Mouse (Mus musculus) frontal cortex, postnatal 25 days (tissue): ENCODE results near the gene AF067061.
"Not testable (repeated sequence)": the region's sequence is repeated elsewhere in the genome, so short reads cannot be mapped to it uniquely, and the experiment has no call there.

Source experiments
- DNase-seq, 2 experiments: peaks; one replicate each; pipeline ENCODE4 v3.0.0; 2022; ENCODE audit warnings: low spot score in 2 of 2

The AF067061 gene

DNA sequence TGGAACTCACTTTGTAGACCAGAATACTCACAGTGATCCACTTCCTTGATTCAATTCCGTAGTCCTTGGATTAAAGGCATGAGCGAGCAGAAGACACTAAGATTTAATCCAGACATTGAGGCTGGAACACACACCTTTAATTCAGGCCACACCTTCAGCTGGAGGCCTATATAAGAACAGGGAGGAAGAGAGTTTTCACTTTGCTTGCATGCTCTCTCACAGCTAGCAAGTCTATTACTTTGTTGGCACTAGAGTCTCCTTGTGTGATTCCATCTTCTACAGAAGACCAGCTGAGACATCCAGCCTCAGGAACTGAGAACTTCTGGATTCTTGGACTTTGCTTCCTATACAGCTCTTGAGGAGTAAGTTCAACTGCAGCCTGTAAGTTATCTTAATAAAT lies at the start of gene AF067061:
Gene AF067061, plus strand, starts transcription at position 245 of the 400 bp plus-strand sequence.
- not testable (repeated sequence) for DNase-seq

DNA sequence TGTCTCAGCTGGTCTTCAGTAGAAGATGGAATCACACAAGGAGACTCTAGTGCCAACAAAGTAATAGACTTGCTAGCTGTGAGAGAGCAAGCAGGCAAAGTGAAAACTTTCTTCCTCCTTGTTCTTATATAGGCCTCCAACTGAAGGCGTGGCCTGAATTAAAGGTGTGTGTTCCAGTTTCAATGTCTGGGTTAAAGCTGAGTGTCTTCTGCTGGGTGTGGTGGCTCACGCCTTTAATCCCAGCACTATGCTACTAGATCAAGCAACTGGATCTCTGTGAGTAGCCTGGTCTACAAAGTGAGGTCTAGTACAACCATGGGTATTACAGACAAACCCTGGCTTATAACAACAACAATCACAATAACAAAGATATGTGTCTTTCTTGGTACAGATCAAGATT lies 47.1 kb upstream of the AF067061 start, which contains the start of gene Gm21762:
Gene Gm21762, minus strand, starts transcription at position 101 of the 400 bp plus-strand sequence.
- DNase-seq: not testable (repeated sequence)

GRCm38 (mm10) chr13:120220922-120221321 lies 42.0 kb upstream of the AF067061 start:
- DNase-seq: not testable (repeated sequence)

DNA sequence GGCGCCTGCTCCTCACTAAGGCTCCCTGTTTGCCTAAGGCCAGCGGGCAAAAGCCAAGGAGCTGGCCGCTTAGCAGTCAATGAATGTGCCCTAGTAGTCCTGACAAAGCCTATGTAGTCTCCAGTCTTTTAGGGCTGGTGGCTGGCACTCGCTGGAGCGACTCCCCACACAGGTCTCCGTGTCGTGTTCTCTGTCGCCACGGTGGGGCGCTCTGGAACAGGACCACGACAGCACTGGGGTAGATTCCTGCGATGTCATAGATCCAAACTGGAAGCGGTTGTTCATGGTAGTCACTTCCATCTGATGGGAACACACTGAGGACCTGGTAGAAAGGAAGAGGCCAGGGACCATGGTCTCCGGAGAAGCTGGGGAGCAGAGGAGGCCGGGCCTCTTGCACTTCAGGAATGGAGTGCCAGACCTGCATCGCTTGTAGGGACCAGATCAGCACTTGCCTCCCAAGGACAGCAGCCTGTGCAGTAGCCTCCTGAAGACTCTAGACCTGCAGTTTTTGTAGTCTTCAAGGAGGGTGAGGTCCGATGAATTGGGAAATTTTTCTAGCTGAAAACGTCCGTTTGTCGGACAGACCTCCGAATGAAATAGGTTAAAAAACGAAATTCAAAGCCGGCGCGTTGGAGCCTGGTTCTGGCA lies 39.8 kb upstream of the AF067061 start:
- DNase-seq: not testable (repeated sequence)

GRCm38 (mm10) chr13:120231798-120232197 lies 31.1 kb upstream of the AF067061 start:
- not testable (repeated sequence) for DNase-seq

- not testable (repeated sequence) for DNase-seq
These were observed 30.4 kb upstream of the AF067061 start for GRCm38 (mm10) chr13:120232447-120233049.

DNA sequence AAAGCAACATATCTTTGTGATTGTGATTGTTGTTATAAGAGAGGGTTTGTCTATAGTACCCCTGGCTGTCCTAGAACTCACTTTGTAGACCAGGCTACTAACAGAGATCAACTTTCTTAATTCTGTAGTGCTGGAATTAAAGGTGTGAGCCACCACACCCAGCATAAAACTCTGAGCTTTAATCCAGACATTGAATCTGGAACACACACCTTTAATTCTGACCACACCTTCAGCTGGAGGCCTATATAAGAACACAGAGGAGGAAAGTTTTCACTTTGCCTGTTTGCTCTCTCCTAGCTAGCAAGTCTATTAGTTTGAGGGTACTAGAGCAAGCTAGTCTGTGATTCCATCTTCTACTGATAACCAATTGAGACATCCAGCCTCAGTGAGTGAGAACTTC lies 24.1 kb upstream of the AF067061 start, which contains the start of gene Gm21731:
Gene Gm21731, plus strand, starts transcription at position 301 of the 400 bp plus-strand sequence.
- not testable (repeated sequence) for DNase-seq

- not testable (repeated sequence) for DNase-seq
These were observed 11.5 kb upstream of the AF067061 start for GRCm38 (mm10) chr13:120251208-120251924.

DNA sequence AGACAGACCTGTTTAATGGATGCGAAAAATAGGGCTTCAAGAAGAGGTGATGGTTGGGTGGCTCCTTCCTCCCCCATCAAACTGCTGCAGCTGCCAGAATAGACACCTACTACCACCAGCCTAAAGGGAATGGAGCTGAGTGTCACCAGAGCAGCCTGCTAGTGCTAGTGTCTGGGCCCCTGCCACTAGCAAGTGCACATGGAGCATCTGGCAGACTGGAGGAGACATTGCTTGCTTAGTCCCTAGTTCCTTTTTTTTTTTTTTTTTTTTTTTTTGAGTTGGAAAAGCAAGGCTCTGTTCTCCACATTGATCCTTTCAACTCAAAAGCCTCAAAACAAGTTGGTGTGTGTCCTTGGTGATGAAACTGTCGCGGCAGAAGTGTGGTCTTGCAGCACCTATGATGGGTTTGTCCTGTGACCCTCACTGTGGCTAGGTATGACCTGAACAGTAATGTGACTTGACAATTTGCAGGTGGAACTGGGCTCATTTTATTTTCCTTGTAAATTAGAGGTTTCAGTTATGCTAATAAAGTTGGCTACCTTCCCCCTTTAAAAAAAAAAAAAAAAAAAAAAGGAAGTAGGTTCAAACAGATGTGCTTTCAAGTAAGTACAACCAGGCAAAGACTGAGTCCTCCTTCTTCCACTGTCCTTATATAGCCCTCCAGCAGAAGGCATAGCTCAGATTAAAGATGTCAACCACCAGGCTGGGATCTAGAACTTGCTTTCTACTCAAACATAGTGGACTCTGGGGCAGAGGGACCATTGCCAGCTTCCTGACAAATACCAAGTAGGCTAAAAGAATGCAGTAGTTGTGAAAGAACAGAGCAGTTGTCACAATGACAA lies 3.9 kb upstream of the AF067061 start:
- not testable (repeated sequence) for DNase-seq

DNA sequence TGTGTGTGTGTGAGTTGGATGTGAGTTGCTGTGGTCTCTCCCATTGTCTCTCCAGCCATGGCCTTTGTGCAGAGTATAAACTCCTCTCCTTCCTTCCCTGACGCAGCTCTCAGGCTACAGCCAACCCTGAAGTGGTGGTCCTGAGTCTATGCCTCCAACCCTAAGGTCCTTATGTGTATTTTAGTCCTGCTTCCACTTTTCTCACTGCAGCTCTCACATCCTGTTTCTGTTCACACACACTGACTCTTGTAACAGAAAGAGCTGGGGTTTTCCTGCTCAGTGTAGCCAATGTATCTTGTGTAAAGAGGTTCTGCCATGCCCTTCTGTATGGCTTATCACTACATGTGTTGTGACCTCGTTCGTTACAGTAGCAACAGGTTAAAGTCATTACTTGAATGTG lies 3.2 kb upstream of the AF067061 start:
- not testable (repeated sequence) for DNase-seq

GRCm38 (mm10) chr13:120277837-120278236 lies 14.9 kb downstream of the AF067061 start:
- not testable (repeated sequence) for DNase-seq

DNA sequence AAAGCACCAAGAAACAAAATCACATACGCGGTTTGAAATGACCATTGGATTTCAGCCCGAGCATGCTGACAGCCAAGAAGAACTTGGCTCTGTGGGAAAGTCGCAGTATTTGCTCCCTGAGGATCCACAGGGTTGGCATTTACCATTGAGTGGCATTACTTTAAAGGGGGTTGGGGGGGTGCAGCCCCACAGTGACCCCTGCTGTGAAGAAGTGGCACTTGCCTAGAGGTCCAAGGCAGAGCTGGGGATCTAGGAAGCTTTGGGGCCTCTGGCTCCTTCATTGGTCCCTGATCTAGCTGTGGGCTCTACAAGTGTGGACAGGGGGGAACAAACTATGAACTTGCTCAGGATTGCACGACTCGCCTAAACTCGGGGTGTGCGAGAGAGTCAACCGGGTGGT lies 15.9 kb downstream of the AF067061 start:
- DNase-seq: no peak

GRCm38 (mm10) chr13:120299324-120299894 lies 36.5 kb downstream of the AF067061 start:
- DNase-seq: no peak

- DNase-seq: no peak
These were observed 37.1 kb downstream of the AF067061 start, which contains the start of gene BC147527 for GRCm38 (mm10) chr13:120299991-120300442. BC147527 (plus strand) TSS chr13:120300392.

GRCm38 (mm10) chr13:120300853-120301252 lies 37.9 kb downstream of the AF067061 start:
- no peak for DNase-seq

DNA sequence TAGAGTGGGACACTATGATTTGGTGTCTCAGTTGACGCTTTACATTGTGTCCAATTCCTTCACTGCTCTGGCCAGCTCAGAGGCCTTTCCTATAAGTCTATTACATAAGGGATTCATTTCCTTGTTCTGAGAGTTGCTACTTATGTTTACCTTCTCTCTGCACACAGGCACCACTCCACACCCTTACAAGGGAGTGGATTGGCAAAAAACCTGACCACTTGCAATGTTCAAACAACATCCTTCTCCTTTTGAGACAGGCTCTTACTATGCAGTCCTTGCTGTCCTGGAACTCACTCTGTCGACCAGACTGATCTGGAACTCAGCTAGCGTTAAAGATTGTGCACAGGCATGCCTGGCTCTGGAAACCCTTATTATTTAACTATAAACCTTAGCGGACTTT lies 47.8 kb downstream of the AF067061 start:
- DNase-seq: no peak

GRCm38 (mm10) chr13:120313584-120313983 lies 50.7 kb downstream of the AF067061 start:
- no peak for DNase-seq
